10 mouse cellular contexts compared by ENCODE assay signal in genomic region chr5:122763271-122764031, GRCm38 (mm10). TPM values are rescaled to one million over a fixed set of nuclear protein-coding genes. Genes with fewer than 3 reads are reported as not detected.
DNase-seq lines count a peak whose midpoint lies in the region; ATAC-seq and TF ChIP-seq lines count a peak whose summit lies in the region.
"Had no signal": no experiment of that assay in that cellular context is flagged by ENCODE, and none has a peak within 500 bp of the region (broad histone marks: within the 10 kb centered on the region; RNA-seq: fewer than 3 reads in every experiment).

No protein-coding gene starts in this region.

- TF ChIP-seq CTCF in E14TG2a.4 (conservative IDR thresholded peaks at IDR 0.05; ENCODE audit: low read length), result no peak

- peak; percentile 72 for DNase-seq in cerebellum, adult 11-12 months
- DNase-seq in cerebellum, postnatal 4 days (ENCODE audit: low spot score in 2 of 2), result no peak
- DNase-seq in kidney, postnatal 10 days, result no peak
- DNase-seq in adrenal gland, adult 2 months, result no peak
- DNase-seq in frontal cortex, postnatal 10 days (ENCODE audit: low spot score in 2 of 2), result no peak

- WGBS in kidney, embryonic 14.5 days, result 75% methylated on average over 29 of the region's 29 CpGs
- 70% methylated on average over 29 of the region's 29 CpGs for WGBS in intestine, embryonic 15.5 days

- H3K4me1 ChIP-seq in kidney, embryonic 14.5 days (ENCODE audit: control insufficient read depth, insufficient read depth, low read length), result no peaks in the 10 kb centered on the region
- H3K4me1 ChIP-seq in E14TG2a.4 (replicated peaks; ENCODE audit: low read depth, low read length), result peaks cover 59% of the 10 kb centered on the region
- H3K4me1 ChIP-seq in intestine, embryonic 15.5 days (replicated peaks), result peaks cover 9% of the 10 kb centered on the region; the same call in 1 of the 2 replicates
- H3K4me1 ChIP-seq: hindbrain, embryonic 12.5 days; midbrain, embryonic 13.5 days had no signal

- H3K27me3 ChIP-seq in kidney, embryonic 14.5 days (ENCODE audit: control insufficient read depth, insufficient read depth, low read length), result no peaks in the 10 kb centered on the region
- H3K27me3 ChIP-seq in E14TG2a.4 (ENCODE audit: insufficient read depth, low read length), result no peaks in the 10 kb centered on the region
- no peaks in the 10 kb centered on the region for H3K27me3 ChIP-seq in intestine, embryonic 15.5 days (replicated peaks)
- H3K27me3 ChIP-seq: hindbrain, embryonic 12.5 days; midbrain, embryonic 13.5 days had no signal

- H3K9ac ChIP-seq in kidney, embryonic 14.5 days (ENCODE audit: low read depth, low read length), result peak overlapping the region; percentile 34; the same call in 1 of the 2 replicates
- no peak overlapping the region for H3K9ac ChIP-seq in intestine, embryonic 15.5 days
- H3K9ac ChIP-seq: hindbrain, embryonic 12.5 days; midbrain, embryonic 13.5 days had no signal

- peak overlapping the region; percentile 83; the same call in 1 of the 2 replicates for H3K27ac ChIP-seq in kidney, embryonic 14.5 days (ENCODE audit: low read depth, low read length)
- H3K27ac ChIP-seq in intestine, embryonic 15.5 days, result peak overlapping the region; percentile 32; the same call in 1 of the 2 replicates
- H3K27ac ChIP-seq: hindbrain, embryonic 12.5 days; midbrain, embryonic 13.5 days had no signal

- peaks cover 18% of the 10 kb centered on the region; the same call in 1 of the 2 replicates for H3K36me3 ChIP-seq in kidney, embryonic 14.5 days (ENCODE audit: control insufficient read depth, insufficient read depth, low read length)
- peaks cover 21% of the 10 kb centered on the region for H3K36me3 ChIP-seq in E14TG2a.4 (ENCODE audit: insufficient read depth, low read length)
- no peaks in the 10 kb centered on the region for H3K36me3 ChIP-seq in intestine, embryonic 15.5 days

- ATAC-seq in kidney, embryonic 14.5 days (ENCODE audit: low FRiP score, low TSS enrichment), result 0 out of 2 replicates have a peak, but pooled peaks have one; percentile 5
- peak; percentile 52; the same call in 1 of the 2 replicates for ATAC-seq in intestine, embryonic 15.5 days
- ATAC-seq: midbrain, embryonic 13.5 days had no signal

- peak overlapping the region; percentile 17; the same call in 1 of the 2 replicates for H3K4me2 ChIP-seq in kidney, embryonic 14.5 days (replicated peaks; ENCODE audit: low read depth, low read length)
- no peak overlapping the region; the same call in 1 of the 2 replicates for H3K4me2 ChIP-seq in intestine, embryonic 15.5 days (replicated peaks)
- H3K4me2 ChIP-seq: hindbrain, embryonic 12.5 days; midbrain, embryonic 13.5 days had no signal

- no peak overlapping the region for H3K4me3 ChIP-seq in kidney, embryonic 14.5 days (ENCODE audit: low read length)
- peak overlapping the region; percentile 70 for H3K4me3 ChIP-seq in E14TG2a.4 (replicated peaks; ENCODE audit: low read length)
- H3K4me3 ChIP-seq in intestine, embryonic 15.5 days (replicated peaks), result no peak overlapping the region
- H3K4me3 ChIP-seq: hindbrain, embryonic 12.5 days; midbrain, embryonic 13.5 days had no signal

- H3K9me3 ChIP-seq in kidney, embryonic 14.5 days (ENCODE audit: control insufficient read depth, low read length), result no peaks in the 10 kb centered on the region
- H3K9me3 ChIP-seq in E14TG2a.4 (ENCODE audit: low read length), result no peaks in the 10 kb centered on the region
- no peaks in the 10 kb centered on the region for H3K9me3 ChIP-seq in intestine, embryonic 15.5 days
- H3K9me3 ChIP-seq: hindbrain, embryonic 12.5 days; midbrain, embryonic 13.5 days had no signal

RNA-seq across cellular contexts. Expression of gene Camkk2, which starts 15.8 kb away (rescaled TPM):
- 25.0 and 40.9 TPM in 2 replicates for polyA plus RNA-seq in kidney, embryonic 14.5 days (2014; fragmentation: Nextera tagmentation; extraction: Ambion mirVana)
- polyA plus RNA-seq in intestine, embryonic 15.5 days (2015; fragmentation: Nextera tagmentation; extraction: Ambion mirVana), result 20.5 and 23.8 TPM in 2 replicates
- 10 to 100 TPM; 34.2 to 42.3 TPM for total RNA-seq in adrenal gland, adult 2 months (2021)
- 53.4 and 55.5 TPM in 2 replicates for polyA plus RNA-seq in adrenal gland, adult 2 months (2012; rRNA removed)

RNA-seq across cellular contexts. Expression of gene P2rx4, which starts 56.1 kb away (rescaled TPM):
- polyA plus RNA-seq in kidney, embryonic 14.5 days (2014; fragmentation: Nextera tagmentation; extraction: Ambion mirVana), result 14.0 and 14.8 TPM in 2 replicates
- 38.2 and 39.6 TPM in 2 replicates for polyA plus RNA-seq in intestine, embryonic 15.5 days (2015; fragmentation: Nextera tagmentation; extraction: Ambion mirVana)
- 10 to 100 TPM; 35.2 to 46.2 TPM for total RNA-seq in adrenal gland, adult 2 months (2021)
- 30.3 and 42.5 TPM in 2 replicates for polyA plus RNA-seq in adrenal gland, adult 2 months (2012; rRNA removed)

RNA-seq across cellular contexts. Expression of gene Anapc5, which starts 57.7 kb away (rescaled TPM):
- 335 and 457 TPM in 2 replicates for polyA plus RNA-seq in kidney, embryonic 14.5 days (2014; fragmentation: Nextera tagmentation; extraction: Ambion mirVana)
- 362 and 376 TPM in 2 replicates for polyA plus RNA-seq in intestine, embryonic 15.5 days (2015; fragmentation: Nextera tagmentation; extraction: Ambion mirVana)
- total RNA-seq in adrenal gland, adult 2 months (2021), result 100 to 1,000 TPM; 152 to 154 TPM
- polyA plus RNA-seq in adrenal gland, adult 2 months (2012; rRNA removed), result 124 and 148 TPM in 2 replicates
